Mouse (Mus musculus) embryonic facial prominence, embryonic 11.5 days (tissue): ENCODE results near the gene Upp2. TPM values are rescaled to one million over a fixed set of nuclear protein-coding genes. Genes with fewer than 3 reads are reported as not detected.

Experiments used
- ATAC-seq: fragments of 200-750 bp; cut with Nextera tagmentation; replicated peaks from 2 replicates; pipeline ENCODE4 v1.8.0; 2017; ENCODE audit warnings: low read depth; ENCODE audit not compliant: insufficient number of reproducible peaks, low FRiP score, low TSS enrichment
- DNase-seq: peaks from one replicate; pipeline ENCODE4 v3.0.0-alpha.2; 2015; ENCODE audit warnings: low spot score
- H3K27ac ChIP-seq: fragments of 300-500 bp; sonication (generic); replicated peaks from 2 replicates; pipeline ENCODE4 v1.5.1; 2014; ENCODE audit warnings: mild to moderate bottlenecking, low read depth, low read length, control low read depth
- H3K27me3 ChIP-seq: fragments of 300-500 bp; sonication (generic); 2 replicates; pipeline ENCODE4 v1.6.1; 2014; ENCODE audit warnings: mild to moderate bottlenecking, low read length, moderate library complexity, mixed read lengths; ENCODE audit not compliant: control insufficient read depth, insufficient read depth
- H3K36me3 ChIP-seq: fragments of 300-500 bp; sonication (generic); replicated peaks from 2 replicates; pipeline ENCODE4 v1.6.1; 2014; ENCODE audit warnings: low read depth, mild to moderate bottlenecking, low read length, moderate library complexity, mixed read lengths; ENCODE audit not compliant: control insufficient read depth, insufficient read depth
- H3K4me1 ChIP-seq: fragments of 300-500 bp; sonication (generic); 2 replicates; pipeline ENCODE4 v1.6.1; 2014; ENCODE audit warnings: low read length, mixed read lengths; ENCODE audit not compliant: control insufficient read depth, insufficient read depth
- H3K4me2 ChIP-seq: fragments of 300-500 bp; sonication (generic); 2 replicates; pipeline ENCODE4 v1.6.1; 2014; ENCODE audit warnings: low read depth, mild to moderate bottlenecking, control low read depth, low read length, moderate library complexity
- H3K4me3 ChIP-seq: fragments of 300-500 bp; sonication (generic); 2 replicates; pipeline ENCODE4 v1.5.1; 2014; ENCODE audit warnings: low read depth, low read length, control low read depth
- H3K9ac ChIP-seq: fragments of 300-500 bp; sonication (generic); replicated peaks from 2 replicates; pipeline ENCODE4 v1.6.1; 2014; ENCODE audit warnings: mild to moderate bottlenecking, control low read depth, low read length
- H3K9me3 ChIP-seq: fragments of 300-500 bp; sonication (generic); replicated peaks from 2 replicates; pipeline ENCODE4 v1.6.1; 2016; ENCODE audit warnings: mild to moderate bottlenecking, low read length, inconsistent platforms, mixed read lengths; ENCODE audit not compliant: control insufficient read depth
- WGBS: fragments of 180-500 bp; shearing (Covaris S2); extraction: QIAGEN DNeasy Blood & Tissue Kit; methylation state at CpG from one replicate; pipeline ENCODE4 v1.1.7; 2014; 5-methylcytosine and 5-hydroxymethylcytosine counted together
- polyA plus RNA-seq: library from polyadenylated mRNA; unstranded; fragments of >200 nt; fragmentation: Nextera tagmentation; extraction: Ambion mirVana; gene quantifications from 2 replicates; pipeline ENCODE4 v1.2.1, GENCODE M21; 2014

Upp2 gene
- polyA plus RNA-seq, 1 experiment from 2014 or later, result 5.0 TPM

DNA sequence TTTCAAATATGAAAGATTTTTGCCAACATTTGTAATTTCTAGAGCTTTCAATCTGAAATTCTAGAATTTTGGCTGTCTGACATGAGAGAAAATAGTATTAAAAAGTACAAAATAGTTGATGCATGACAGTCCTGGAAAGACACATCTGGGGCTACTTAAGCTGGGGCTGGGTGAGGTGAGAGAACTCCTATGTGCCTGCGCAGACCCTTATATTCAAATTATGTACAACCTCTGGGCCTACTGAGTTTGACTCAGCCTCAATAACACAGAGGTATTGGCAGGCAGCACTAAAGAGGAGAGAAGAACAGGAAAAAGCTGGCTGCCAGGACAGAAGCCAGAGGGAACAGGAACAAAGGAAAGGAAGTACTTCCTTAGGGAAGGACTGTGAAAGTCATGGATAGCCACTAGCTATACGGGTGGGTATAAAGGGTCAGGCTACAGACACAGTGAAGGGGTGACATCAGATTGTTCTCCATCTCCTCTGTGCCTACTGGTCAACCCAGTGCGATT is 211.9 kb downstream of the Upp2 start:
- Histone ChIP-seq H3K27me3 (no peaks in the 10 kb centered on the region), H3K9ac (no peak overlapping the region), H3K9me3 (no peaks in the 10 kb centered on the region), H3K4me2 (no peak overlapping the region), H3K36me3 (no peaks in the 10 kb centered on the region), H3K27ac (no peak overlapping the region), H3K4me3 (no peak overlapping the region), H3K4me1 (no peaks in the 10 kb centered on the region)
- 80% methylated on average over 3 of the region's 3 CpGs for WGBS
- no peak for ATAC-seq
- no peak for DNase-seq

DNA sequence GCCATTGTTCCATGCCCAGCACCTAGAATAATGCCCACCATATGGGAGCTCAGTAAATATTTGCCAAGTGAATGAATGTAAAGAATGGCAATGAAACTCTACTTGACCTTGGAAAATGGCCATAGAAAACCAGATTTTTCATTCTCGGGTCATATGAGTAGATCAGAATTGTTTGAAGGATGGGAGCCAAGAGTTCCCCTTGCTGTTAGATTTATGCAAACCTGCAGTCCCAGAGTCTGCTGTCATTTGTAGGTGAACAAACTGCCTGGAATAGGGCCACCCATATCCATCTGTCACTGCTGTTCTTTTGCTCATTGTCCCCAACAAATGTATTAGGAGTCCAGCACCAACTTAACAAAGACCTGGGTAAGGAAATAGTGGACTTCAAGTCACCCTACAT is 216.4 kb downstream of the Upp2 start:
- no peaks in the 10 kb centered on the region for H3K27me3 ChIP-seq
- H3K4me1 ChIP-seq, result no peaks in the 10 kb centered on the region
- H3K4me3 ChIP-seq, result no peak overlapping the region
- H3K27ac ChIP-seq, result no peak overlapping the region
- DNase-seq (no peak), ATAC-seq (no peak)
- H3K9ac ChIP-seq, result no peak overlapping the region
- no peaks in the 10 kb centered on the region for H3K9me3 ChIP-seq
- H3K4me2 ChIP-seq, result no peak overlapping the region
- no peaks in the 10 kb centered on the region for H3K36me3 ChIP-seq
- 84% methylated on average over 1 of the region's 1 CpGs for WGBS

DNA sequence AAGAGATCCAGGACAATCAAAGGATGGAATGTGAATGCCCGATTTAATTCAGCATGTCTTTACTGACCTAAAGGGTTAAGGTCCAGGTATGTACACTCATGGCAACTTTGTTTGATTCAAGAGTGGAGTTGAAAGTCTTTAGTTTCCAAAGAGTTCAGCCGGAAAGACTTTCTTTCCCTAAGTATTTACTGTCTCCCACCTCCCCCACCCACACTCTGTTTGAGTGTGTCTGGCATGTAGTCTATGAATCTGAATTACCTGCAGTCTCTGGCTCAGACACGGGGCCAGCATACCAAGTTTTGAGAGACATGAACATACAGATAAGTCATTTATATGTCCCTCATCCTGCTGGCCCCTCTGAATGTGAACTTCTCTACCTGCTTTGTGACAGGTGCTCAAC is 219.1 kb downstream of the Upp2 start:
- H3K4me1 ChIP-seq, result no peaks in the 10 kb centered on the region
- no peaks in the 10 kb centered on the region for H3K9me3 ChIP-seq
- no peaks in the 10 kb centered on the region for H3K36me3 ChIP-seq
- ATAC-seq, result no peak
- DNase-seq, result no peak
- no peak overlapping the region for H3K9ac ChIP-seq
- 81% methylated on average over 3 of the region's 3 CpGs for WGBS
- H3K4me2 ChIP-seq, result no peak overlapping the region
- no peaks in the 10 kb centered on the region for H3K27me3 ChIP-seq
- no peak overlapping the region for H3K27ac ChIP-seq
- no peak overlapping the region for H3K4me3 ChIP-seq

DNA sequence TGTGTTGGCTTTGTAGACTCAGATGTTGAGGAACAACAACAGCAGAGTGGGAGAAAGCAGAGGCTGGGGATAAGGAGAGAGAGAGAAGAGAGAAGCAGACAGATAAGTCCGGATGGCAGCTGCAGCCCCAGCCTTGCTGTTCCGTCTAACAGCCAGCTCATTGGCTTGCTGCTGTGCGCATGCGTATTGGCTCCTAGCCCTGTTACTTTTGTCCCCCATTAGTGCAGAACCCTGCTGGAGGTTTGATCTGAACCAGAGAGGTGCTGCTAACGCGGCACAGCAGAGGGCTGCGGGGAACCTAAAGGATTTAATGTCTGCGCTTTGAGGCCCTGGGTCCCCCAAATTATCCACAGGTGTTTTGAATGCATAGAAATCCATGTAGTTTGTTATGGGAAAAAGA is 219.6 kb downstream of the Upp2 start:
- Histone ChIP-seq H3K9me3 (no peaks in the 10 kb centered on the region), H3K4me1 (no peaks in the 10 kb centered on the region), H3K4me3 (no peak overlapping the region), H3K36me3 (no peaks in the 10 kb centered on the region), H3K27ac (no peak overlapping the region), H3K4me2 (no peak overlapping the region), H3K27me3 (no peaks in the 10 kb centered on the region), H3K9ac (no peak overlapping the region)
- DNase-seq, result no peak
- 54% methylated on average over 8 of the region's 8 CpGs for WGBS
- no peak; the same call in 1 of the 2 replicates for ATAC-seq

DNA sequence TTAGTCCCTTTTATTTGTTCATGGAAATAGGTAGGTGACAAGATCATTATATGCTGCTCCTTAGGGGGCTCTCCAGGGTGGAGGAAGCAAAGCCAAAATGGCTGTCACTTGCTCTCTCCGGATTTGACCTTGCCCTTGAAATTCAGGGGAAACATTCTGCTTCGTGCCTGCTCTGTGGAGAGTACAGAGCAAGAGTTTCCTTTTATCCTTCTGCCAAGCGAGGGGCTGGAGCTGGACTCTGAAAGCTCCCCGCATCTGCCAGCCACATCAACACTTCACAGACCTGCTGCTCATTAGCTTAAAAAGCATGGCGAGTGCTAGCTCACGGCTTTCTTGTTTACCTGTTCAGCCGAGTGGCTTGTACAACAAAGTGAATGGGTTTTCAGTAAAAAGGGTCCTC is 220.3 kb downstream of the Upp2 start:
- H3K9ac ChIP-seq, result no peak overlapping the region
- no peaks in the 10 kb centered on the region for H3K27me3 ChIP-seq
- H3K9me3 ChIP-seq, result no peaks in the 10 kb centered on the region
- H3K27ac ChIP-seq, result no peak overlapping the region
- no peaks in the 10 kb centered on the region for H3K4me1 ChIP-seq
- 47% methylated on average over 7 of the region's 7 CpGs for WGBS
- ATAC-seq (no peak), DNase-seq (no peak)
- H3K4me3 ChIP-seq, result no peak overlapping the region
- H3K36me3 ChIP-seq, result no peaks in the 10 kb centered on the region
- no peak overlapping the region for H3K4me2 ChIP-seq

DNA sequence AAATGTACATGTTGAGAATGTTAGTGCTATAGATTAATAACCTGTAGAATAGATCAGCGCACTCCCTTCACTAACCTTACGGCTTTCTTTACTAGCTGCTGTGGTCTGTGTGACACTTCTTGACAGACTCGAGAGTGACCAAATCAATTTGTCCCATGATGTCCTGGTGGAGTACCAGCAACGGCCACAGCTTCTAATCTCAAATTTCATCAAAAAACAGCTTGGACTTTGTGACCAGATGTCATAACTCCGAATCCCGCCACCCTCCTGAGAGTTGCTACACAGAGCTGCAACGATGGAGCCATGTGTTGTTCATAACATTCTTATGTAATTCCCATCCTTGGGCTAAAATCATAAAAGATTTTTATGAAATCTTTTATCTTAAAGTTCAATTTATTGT is 222.8 kb downstream of the Upp2 start:
- no peak for DNase-seq
- Histone ChIP-seq H3K36me3 (no peaks in the 10 kb centered on the region), H3K9ac (no peak overlapping the region), H3K4me3 (no peak overlapping the region), H3K27me3 (no peaks in the 10 kb centered on the region), H3K27ac (no peak overlapping the region), H3K9me3 (no peaks in the 10 kb centered on the region), H3K4me2 (no peak overlapping the region), H3K4me1 (no peaks in the 10 kb centered on the region)
- WGBS, result 75% methylated on average over 7 of the region's 7 CpGs
- ATAC-seq, result no peak

DNA sequence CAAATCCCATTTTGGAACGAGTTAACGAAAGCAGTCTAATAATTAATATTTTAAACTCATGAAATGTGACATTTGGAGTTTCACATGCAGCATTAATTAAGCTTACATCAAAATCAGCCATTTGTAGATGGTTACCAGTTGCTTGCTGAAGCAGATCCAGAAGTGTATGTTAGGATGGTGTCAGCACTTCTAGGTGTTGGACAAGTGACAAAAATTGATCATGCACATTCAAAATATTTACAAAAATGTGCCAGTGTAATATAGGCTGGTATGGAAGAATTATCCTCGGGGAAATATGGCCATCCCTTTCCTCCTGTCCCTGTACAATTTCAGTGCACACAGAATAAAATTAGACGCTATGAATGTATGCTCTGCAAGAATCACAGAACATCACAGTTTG is 223.3 kb downstream of the Upp2 start:
- no peak overlapping the region for H3K9ac ChIP-seq
- H3K36me3 ChIP-seq, result no peaks in the 10 kb centered on the region
- 94% methylated on average over 4 of the region's 4 CpGs for WGBS
- H3K27me3 ChIP-seq, result no peaks in the 10 kb centered on the region
- no peak overlapping the region for H3K4me2 ChIP-seq
- ATAC-seq (no peak), DNase-seq (no peak)
- no peak overlapping the region for H3K27ac ChIP-seq
- H3K4me3 ChIP-seq, result no peak overlapping the region
- no peaks in the 10 kb centered on the region for H3K4me1 ChIP-seq
- no peaks in the 10 kb centered on the region for H3K9me3 ChIP-seq

DNA sequence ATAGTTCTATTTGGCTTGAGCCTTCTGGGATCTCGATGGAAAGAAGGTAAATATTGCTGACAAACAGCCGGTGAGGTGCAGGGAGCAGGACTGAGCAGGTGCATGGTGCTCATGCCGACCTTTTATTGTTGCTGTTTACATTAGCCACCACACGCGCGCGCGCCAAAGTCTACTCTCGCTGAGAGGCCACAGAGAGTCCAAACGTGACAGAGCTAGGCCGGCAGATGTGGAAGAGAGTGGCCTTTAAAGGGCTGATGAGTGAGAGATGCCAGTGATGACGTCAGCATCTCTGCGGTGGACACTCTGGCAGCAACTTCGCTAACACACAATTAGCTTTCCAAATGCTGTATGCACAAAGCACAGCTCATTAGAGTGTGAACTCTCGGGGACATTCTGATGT is 227.4 kb downstream of the Upp2 start:
- Histone ChIP-seq H3K36me3 (no peaks in the 10 kb centered on the region), H3K4me3 (no peak overlapping the region), H3K4me2 (no peak overlapping the region), H3K9ac (no peak overlapping the region), H3K9me3 (no peaks in the 10 kb centered on the region), H3K4me1 (no peaks in the 10 kb centered on the region), H3K27me3 (no peaks in the 10 kb centered on the region; the same call in 1 of the 2 replicates), H3K27ac (no peak overlapping the region)
- DNase-seq (no peak), ATAC-seq (no peak)
- WGBS, result 85% methylated on average over 15 of the region's 15 CpGs
